Mouse (Mus musculus): ENCODE data around the gene Kcp. TPM values are rescaled to one million over a fixed set of nuclear protein-coding genes. Genes with fewer than 3 reads are reported as not detected.

Gene Kcp
- polyA plus RNA-seq, 1 experiment: 25.7 TPM

DNA sequence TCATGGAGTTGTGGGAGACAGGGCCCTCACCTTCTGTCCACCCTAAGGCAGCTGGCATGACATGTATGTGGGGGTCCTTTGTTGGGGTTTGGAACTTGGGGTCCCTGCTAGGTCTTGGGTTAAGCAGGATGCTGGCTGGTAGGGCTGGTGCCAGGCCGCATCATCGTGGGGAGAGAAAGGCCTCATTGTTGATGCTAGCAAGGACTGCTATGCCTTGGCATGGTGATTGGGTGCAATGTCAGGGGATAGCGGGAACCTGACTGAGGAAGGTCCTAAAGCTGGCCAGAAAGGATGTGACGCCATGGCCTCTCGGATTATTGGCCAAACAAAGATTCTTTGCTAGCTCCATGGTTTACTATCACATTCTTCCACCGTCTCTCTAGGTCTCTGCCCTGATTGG lies 68.0 kb downstream of the Kcp start:
- Histone ChIP-seq H3K4me3 (ENCODE audit: insufficient read depth, low read depth, low read length) (no peak overlapping the region), H3K4me1 (ENCODE audit: control insufficient read depth, insufficient read depth, low read length) (no peaks in the 10 kb centered on the region), H3K36me3 (ENCODE audit: control insufficient read depth, insufficient read depth, low read length) (no peaks in the 10 kb centered on the region), H3K27ac (ENCODE audit: insufficient read depth, low read depth, low read length) (no peak overlapping the region), H3K27me3 (replicated peaks; ENCODE audit: control insufficient read depth, insufficient read depth, low read length) (no peaks in the 10 kb centered on the region)
- 95% methylated on average over 6 of the region's 6 CpGs for WGBS
- DNase-seq: no peak
- TF ChIP-seq CTCF (conservative IDR thresholded peaks at IDR 0.05; ENCODE audit: insufficient read depth, insufficient read length, low read depth, low read length) (no peak), POLR2A (IDR thresholded peaks at IDR 0.05; ENCODE audit: low read depth, low read length) (no peak)

DNA sequence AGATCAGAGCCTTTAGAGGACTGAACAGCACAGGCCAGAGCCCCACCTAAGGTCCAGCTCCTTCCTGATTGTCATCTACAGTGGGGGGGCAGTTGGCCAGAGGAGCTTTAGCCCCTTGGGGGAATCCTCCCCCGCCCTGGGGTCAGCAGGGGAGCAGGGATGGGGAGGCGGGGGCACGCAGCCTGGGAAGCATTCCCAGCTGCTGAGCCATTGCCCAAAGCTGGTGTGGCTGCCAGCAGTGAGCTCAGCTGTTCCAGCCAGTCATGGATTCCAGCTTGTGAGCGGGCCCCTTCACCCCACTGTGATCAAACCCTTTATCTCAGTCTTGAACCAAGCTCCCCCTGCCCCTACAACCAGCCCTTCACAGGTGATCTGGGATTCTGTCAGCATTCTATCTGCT lies 68.5 kb downstream of the Kcp start:
- no peak for TF ChIP-seq POLR2A (IDR thresholded peaks at IDR 0.05; ENCODE audit: low read depth, low read length)
- H3K36me3 ChIP-seq (ENCODE audit: control insufficient read depth, insufficient read depth, low read length): no peaks in the 10 kb centered on the region
- WGBS: 88% methylated on average over 4 of the region's 4 CpGs
- DNase-seq: no peak
- H3K4me1 ChIP-seq (ENCODE audit: control insufficient read depth, insufficient read depth, low read length): no peaks in the 10 kb centered on the region
- H3K4me3 ChIP-seq (ENCODE audit: insufficient read depth, low read depth, low read length): no peak overlapping the region
- no peak overlapping the region for H3K27ac ChIP-seq (ENCODE audit: insufficient read depth, low read depth, low read length)
- H3K27me3 ChIP-seq (replicated peaks; ENCODE audit: control insufficient read depth, insufficient read depth, low read length): no peaks in the 10 kb centered on the region

DNA sequence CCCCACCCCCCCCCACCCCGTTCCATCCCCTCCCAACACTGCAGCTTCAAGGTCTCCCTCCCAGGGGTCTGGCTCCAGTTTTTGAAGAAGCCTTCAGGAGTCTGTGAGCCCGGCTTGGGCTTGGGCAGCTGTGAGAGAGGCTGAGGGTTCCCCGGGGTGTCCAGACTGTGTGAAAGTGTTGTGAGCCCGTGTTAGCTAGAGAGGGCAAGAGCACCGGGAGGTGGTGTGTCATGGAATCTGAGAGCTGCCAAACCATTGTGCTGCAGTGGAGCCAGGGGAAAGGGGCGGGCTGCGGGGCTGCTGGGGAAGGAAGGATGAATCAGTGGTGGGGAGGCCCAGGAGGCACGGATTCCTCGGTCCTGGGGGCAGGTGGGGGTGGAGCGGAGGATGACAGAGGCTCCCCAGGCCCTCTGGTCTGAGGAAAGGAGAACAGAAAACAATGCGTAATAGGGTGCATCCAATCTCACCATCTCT lies 71.3 kb downstream of the Kcp start:
- no peak overlapping the region for H3K27ac ChIP-seq (ENCODE audit: insufficient read depth, low read depth, low read length)
- TF ChIP-seq POLR2A (IDR thresholded peaks at IDR 0.05; ENCODE audit: low read depth, low read length) (no peak), CTCF (conservative IDR thresholded peaks at IDR 0.05; ENCODE audit: insufficient read depth, insufficient read length, low read depth, low read length) (no peak)
- H3K4me3 ChIP-seq (ENCODE audit: insufficient read depth, low read depth, low read length): no peak overlapping the region
- DNase-seq: no peak
- H3K4me1 ChIP-seq (ENCODE audit: control insufficient read depth, insufficient read depth, low read length): no peaks in the 10 kb centered on the region
- no peaks in the 10 kb centered on the region for H3K36me3 ChIP-seq (ENCODE audit: control insufficient read depth, insufficient read depth, low read length)
- WGBS: 26% methylated on average over 11 of the region's 11 CpGs
- peaks cover 5% of the 10 kb centered on the region for H3K27me3 ChIP-seq (replicated peaks; ENCODE audit: control insufficient read depth, insufficient read depth, low read length)

DNA sequence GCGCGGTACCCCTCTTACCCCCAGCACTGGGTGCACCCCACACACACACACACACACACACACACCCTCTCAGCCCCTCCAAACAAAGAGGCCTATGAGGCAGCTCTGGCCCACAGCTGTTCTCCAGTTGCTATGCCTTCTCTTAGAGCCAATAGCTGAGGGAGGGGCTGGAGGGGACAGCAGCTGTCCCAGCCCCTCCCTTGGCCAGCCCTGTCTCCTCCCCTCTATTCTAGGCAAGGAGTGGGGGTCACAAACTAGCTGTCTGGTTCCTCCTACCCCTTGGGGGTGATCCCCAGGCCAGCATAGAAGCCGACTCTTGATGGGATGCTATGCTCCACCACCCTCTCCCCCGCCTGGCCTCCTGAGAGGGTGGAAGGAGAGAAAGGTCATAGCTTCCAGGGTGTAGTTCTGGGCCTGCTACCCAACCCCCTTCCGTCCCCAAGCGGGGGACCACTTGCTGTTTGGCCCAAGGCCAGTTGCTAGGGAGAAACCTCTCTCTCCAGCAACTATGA lies 71.8 kb downstream of the Kcp start:
- no peaks in the 10 kb centered on the region for H3K36me3 ChIP-seq (ENCODE audit: control insufficient read depth, insufficient read depth, low read length)
- TF ChIP-seq POLR2A (IDR thresholded peaks at IDR 0.05; ENCODE audit: low read depth, low read length) (no peak), CTCF (conservative IDR thresholded peaks at IDR 0.05; ENCODE audit: insufficient read depth, insufficient read length, low read depth, low read length) (no peak)
- no peaks in the 10 kb centered on the region for H3K4me1 ChIP-seq (ENCODE audit: control insufficient read depth, insufficient read depth, low read length)
- no peak overlapping the region for H3K27ac ChIP-seq (ENCODE audit: insufficient read depth, low read depth, low read length)
- H3K27me3 ChIP-seq (replicated peaks; ENCODE audit: control insufficient read depth, insufficient read depth, low read length): peaks cover 5% of the 10 kb centered on the region
- H3K4me3 ChIP-seq (ENCODE audit: insufficient read depth, low read depth, low read length): no peak overlapping the region
- WGBS: 52% methylated on average over 6 of the region's 6 CpGs
- no peak for DNase-seq

DNA sequence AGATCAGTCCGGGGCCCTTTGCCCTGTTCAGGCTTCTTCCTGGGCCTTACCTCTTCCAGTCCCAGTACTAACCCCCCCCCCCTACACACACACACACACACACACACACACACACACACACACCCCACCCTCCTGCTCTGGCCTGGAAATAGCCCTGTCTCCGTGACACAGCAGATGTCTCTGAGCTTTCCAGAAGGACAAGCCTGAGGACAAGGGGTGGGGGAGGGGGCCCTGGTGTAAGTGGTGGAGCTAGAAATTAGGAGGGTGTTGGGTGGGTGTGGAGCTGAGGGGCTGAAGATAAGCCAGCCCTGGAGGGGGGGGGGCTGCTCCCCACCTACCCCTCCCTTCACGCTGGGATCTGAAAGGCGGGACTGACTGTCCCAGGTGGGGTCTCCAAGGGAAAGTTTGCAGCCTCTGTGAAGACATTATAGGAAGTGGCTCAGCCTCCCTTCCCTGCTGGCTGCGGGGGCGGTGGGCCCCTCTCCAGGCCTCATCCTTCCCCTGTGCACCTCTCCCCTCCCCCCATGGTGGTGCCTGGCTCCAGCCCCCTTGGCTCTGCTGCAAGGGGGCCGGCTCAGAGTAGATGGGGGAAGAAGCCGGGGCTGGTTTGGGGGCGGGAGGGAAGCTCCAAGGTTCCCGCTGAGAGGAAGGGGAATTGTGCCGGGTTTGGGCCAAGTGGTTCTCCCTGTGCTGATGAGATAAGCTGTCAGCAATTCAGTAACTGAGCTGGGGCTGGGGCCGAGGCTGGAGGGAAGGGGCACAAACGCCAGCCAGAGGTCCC lies 72.7 kb downstream of the Kcp start:
- H3K4me3 ChIP-seq (ENCODE audit: insufficient read depth, low read depth, low read length): no peak overlapping the region
- TF ChIP-seq CTCF (conservative IDR thresholded peaks at IDR 0.05; ENCODE audit: insufficient read depth, insufficient read length, low read depth, low read length) (no peak), POLR2A (IDR thresholded peaks at IDR 0.05; ENCODE audit: low read depth, low read length) (no peak)
- H3K4me1 ChIP-seq (ENCODE audit: control insufficient read depth, insufficient read depth, low read length): no peaks in the 10 kb centered on the region
- no peak for DNase-seq
- peaks cover 5% of the 10 kb centered on the region for H3K27me3 ChIP-seq (replicated peaks; ENCODE audit: control insufficient read depth, insufficient read depth, low read length)
- no peak overlapping the region for H3K27ac ChIP-seq (ENCODE audit: insufficient read depth, low read depth, low read length)
- H3K36me3 ChIP-seq (ENCODE audit: control insufficient read depth, insufficient read depth, low read length): no peaks in the 10 kb centered on the region
- 46% methylated on average over 13 of the region's 13 CpGs for WGBS

DNA sequence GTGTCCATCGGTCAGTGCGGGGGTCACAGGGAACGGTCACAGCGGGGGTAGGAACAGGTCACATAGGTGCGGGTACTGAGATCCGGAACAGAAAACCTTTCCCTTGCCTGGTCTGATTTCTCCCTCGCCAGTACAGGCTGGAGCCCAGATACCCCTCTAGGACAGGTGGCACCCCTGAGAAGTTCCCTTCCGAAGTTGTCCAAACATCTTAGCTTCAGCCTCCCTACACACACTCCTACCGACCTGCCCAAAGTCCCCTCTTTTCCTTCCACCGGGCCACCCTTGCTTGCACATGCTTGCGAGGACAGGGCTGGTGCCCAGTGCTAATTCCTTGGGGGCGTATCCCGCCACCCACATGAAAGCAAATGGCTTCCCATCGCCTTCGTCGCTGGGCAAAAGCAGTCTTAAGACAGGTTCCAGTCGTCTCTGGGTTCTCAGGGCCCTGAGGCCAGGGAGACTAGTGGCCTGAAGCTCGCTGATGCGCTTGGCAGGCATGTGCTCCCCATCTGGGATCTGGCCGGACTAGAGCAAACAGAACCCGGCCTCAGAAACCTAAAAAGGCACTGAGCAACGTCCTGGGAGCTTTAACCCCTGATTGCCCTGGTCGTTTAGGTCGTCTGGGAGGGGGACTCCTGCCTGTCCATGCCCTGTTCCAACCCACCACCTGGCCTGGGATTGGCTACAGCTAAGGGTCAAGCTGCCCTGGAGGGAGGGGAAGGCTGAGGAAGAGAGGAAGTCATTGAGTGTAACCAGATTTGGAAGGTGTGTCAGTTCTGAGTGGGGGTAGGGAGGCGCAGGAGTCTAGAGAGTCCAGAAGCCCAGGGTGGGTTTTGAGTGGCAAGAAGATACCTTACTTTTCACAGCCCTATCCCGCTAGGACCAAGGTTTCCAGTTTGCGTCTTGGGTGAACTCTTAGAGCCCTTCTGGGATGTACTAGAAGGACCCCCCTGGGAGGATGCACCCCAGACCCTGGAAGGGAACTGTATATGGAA lies 73.7 kb downstream of the Kcp start:
- Histone ChIP-seq H3K27me3 (replicated peaks; ENCODE audit: control insufficient read depth, insufficient read depth, low read length) (peaks cover 5% of the 10 kb centered on the region), H3K4me3 (ENCODE audit: insufficient read depth, low read depth, low read length) (peak overlapping the region; percentile 48; the same call in 1 of the 2 replicates), H3K36me3 (ENCODE audit: control insufficient read depth, insufficient read depth, low read length) (no peaks in the 10 kb centered on the region), H3K4me1 (ENCODE audit: control insufficient read depth, insufficient read depth, low read length) (no peaks in the 10 kb centered on the region), H3K27ac (ENCODE audit: insufficient read depth, low read depth, low read length) (no peak overlapping the region)
- no peak for TF ChIP-seq POLR2A (IDR thresholded peaks at IDR 0.05; ENCODE audit: low read depth, low read length)
- no peak for TF ChIP-seq CTCF (conservative IDR thresholded peaks at IDR 0.05; ENCODE audit: insufficient read depth, insufficient read length, low read depth, low read length)
- WGBS: 28% methylated on average over 27 of the region's 27 CpGs
- no peak for DNase-seq

Measured in kidney, adult 2 months (tissue).